Mouse (Mus musculus) stomach, embryonic 15.5 days (tissue): ENCODE data around the gene Synm. TPM values are rescaled to one million over a fixed set of nuclear protein-coding genes. Genes with fewer than 3 reads are reported as not detected.

ENCODE experiments used
- ATAC-seq: fragments of 200-750 bp; cut with Nextera tagmentation; 2 replicates; pipeline ENCODE4 v1.8.0; 2017; ENCODE audit warnings: low read depth, moderate number of reproducible peaks, moderate TSS enrichment; ENCODE audit not compliant: insufficient read depth, low FRiP score
- H3K27ac ChIP-seq: fragments of 300-500 bp; sonication (generic); 2 replicates; pipeline ENCODE4 v1.5.1; 2015; ENCODE audit warnings: mild to moderate bottlenecking, inconsistent platforms
- H3K27me3 ChIP-seq: fragments of 300-500 bp; sonication (generic); replicated peaks from 2 replicates; pipeline ENCODE4 v1.6.1; 2015; ENCODE audit warnings: inconsistent platforms
- H3K36me3 ChIP-seq: fragments of 300-500 bp; sonication (generic); 2 replicates; pipeline ENCODE4 v1.6.1; 2015; ENCODE audit warnings: inconsistent platforms
- H3K4me1 ChIP-seq: fragments of 300-500 bp; sonication (generic); 2 replicates; pipeline ENCODE4 v1.6.1; 2015; ENCODE audit warnings: inconsistent platforms
- H3K4me2 ChIP-seq: fragments of 300-500 bp; sonication (generic); 2 replicates; pipeline ENCODE4 v1.6.1; 2015; ENCODE audit warnings: mild to moderate bottlenecking, inconsistent platforms
- H3K4me3 ChIP-seq: fragments of 300-500 bp; sonication (generic); replicated peaks from 2 replicates; pipeline ENCODE4 v1.5.1; 2015; ENCODE audit warnings: inconsistent platforms
- H3K9ac ChIP-seq: fragments of 300-500 bp; sonication (generic); 2 replicates; pipeline ENCODE4 v1.6.1; 2015; ENCODE audit warnings: inconsistent platforms
- H3K9me3 ChIP-seq: fragments of 300-500 bp; sonication (generic); 2 replicates; pipeline ENCODE4 v1.6.1; 2016; ENCODE audit warnings: inconsistent platforms
- WGBS: fragments of 180-500 bp; shearing (Covaris S2); methylation state at CpG from one replicate; pipeline ENCODE4 v1.1.7; 2015; 5-methylcytosine and 5-hydroxymethylcytosine counted together
- polyA plus RNA-seq: library from polyadenylated mRNA; unstranded; fragments of >200 nt; fragmentation: Nextera tagmentation; extraction: Ambion mirVana; gene quantifications from 2 replicates; pipeline ENCODE4 v1.2.1, GENCODE M21; 2015

Synm gene
- polyA plus RNA-seq, 1 experiment from 2014 or later: 7.8 TPM

- Histone ChIP-seq H3K9me3 (no peaks in the 10 kb centered on the region), H3K4me3 (no peak overlapping the region), H3K27me3 (no peaks in the 10 kb centered on the region), H3K4me2 (no peak overlapping the region), H3K4me1 (0 out of 2 replicates have a peak, but pooled peaks cover 3% of the 10 kb centered on the region), H3K27ac (no peak overlapping the region), H3K9ac (no peak overlapping the region), H3K36me3 (no peaks in the 10 kb centered on the region)
- no peak for ATAC-seq
- 42% methylated on average over 3 of the region's 3 CpGs for WGBS
Measured at GRCm38 (mm10) chr7:67775623-67776022, 16.1 kb upstream of the Synm start.

GRCm38 (mm10) chr7:67772231-67772630 lies 12.7 kb upstream of the Synm start:
- Histone ChIP-seq H3K27ac (no peak overlapping the region), H3K4me1 (0 out of 2 replicates have a peak, but pooled peaks cover 3% of the 10 kb centered on the region), H3K27me3 (no peaks in the 10 kb centered on the region), H3K9me3 (no peaks in the 10 kb centered on the region), H3K36me3 (no peaks in the 10 kb centered on the region), H3K4me3 (no peak overlapping the region), H3K9ac (no peak overlapping the region), H3K4me2 (no peak overlapping the region)
- no peak for ATAC-seq
- 83% methylated on average over 9 of the region's 9 CpGs for WGBS

GRCm38 (mm10) chr7:67769487-67769886 lies 9.9 kb upstream of the Synm start:
- 90% methylated on average over 5 of the region's 5 CpGs for WGBS
- Histone ChIP-seq H3K9me3 (no peaks in the 10 kb centered on the region), H3K36me3 (no peaks in the 10 kb centered on the region), H3K4me2 (no peak overlapping the region), H3K27ac (no peak overlapping the region), H3K4me3 (no peak overlapping the region), H3K9ac (no peak overlapping the region), H3K27me3 (no peaks in the 10 kb centered on the region), H3K4me1 (no peaks in the 10 kb centered on the region)
- no peak for ATAC-seq

GRCm38 (mm10) chr7:67768125-67768524 lies 8.6 kb upstream of the Synm start:
- no peak for ATAC-seq
- no peaks in the 10 kb centered on the region for H3K36me3 ChIP-seq
- WGBS: 66% methylated on average over 3 of the region's 3 CpGs
- H3K4me1 ChIP-seq: no peaks in the 10 kb centered on the region
- H3K27ac ChIP-seq: no peak overlapping the region
- H3K4me3 ChIP-seq: no peak overlapping the region
- no peaks in the 10 kb centered on the region for H3K27me3 ChIP-seq
- no peak overlapping the region for H3K4me2 ChIP-seq
- H3K9me3 ChIP-seq: no peaks in the 10 kb centered on the region
- H3K9ac ChIP-seq: no peak overlapping the region

GRCm38 (mm10) chr7:67763625-67764024 lies 4.1 kb upstream of the Synm start:
- Histone ChIP-seq H3K27ac (no peak overlapping the region), H3K4me1 (peaks cover 11% of the 10 kb centered on the region), H3K9me3 (no peaks in the 10 kb centered on the region), H3K9ac (no peak overlapping the region), H3K27me3 (peaks cover 8% of the 10 kb centered on the region; the same call in 1 of the 2 replicates), H3K4me3 (no peak overlapping the region), H3K36me3 (no peaks in the 10 kb centered on the region), H3K4me2 (no peak overlapping the region)
- ATAC-seq: no peak
- WGBS: 43% methylated on average over 3 of the region's 3 CpGs

- Histone ChIP-seq H3K4me3 (peak overlapping the region; percentile 62), H3K9me3 (no peaks in the 10 kb centered on the region), H3K4me1 (peaks cover 13% of the 10 kb centered on the region), H3K27me3 (peaks cover 10% of the 10 kb centered on the region; the same call in 1 of the 2 replicates), H3K4me2 (peak overlapping the region; percentile 100), H3K27ac (peak overlapping the region; percentile 71; the same call in 1 of the 2 replicates), H3K9ac (peak overlapping the region; percentile 33), H3K36me3 (no peaks in the 10 kb centered on the region)
- peak; percentile 72 for ATAC-seq
- WGBS: under 1% methylated on average over 91 of the region's 92 CpGs
Measured at GRCm38 (mm10) chr7:67758858-67759628, 499 bp downstream of the Synm start.

- Histone ChIP-seq H3K4me1 (peaks cover 13% of the 10 kb centered on the region), H3K36me3 (no peaks in the 10 kb centered on the region), H3K4me3 (peak overlapping the region; percentile 62), H3K9me3 (no peaks in the 10 kb centered on the region), H3K4me2 (peak overlapping the region; percentile 100), H3K9ac (peak overlapping the region; percentile 33), H3K27ac (0 out of 2 replicates have a peak overlapping the region, but pooled peaks have one; percentile 71), H3K27me3 (peaks cover 10% of the 10 kb centered on the region; the same call in 1 of the 2 replicates)
- ATAC-seq: no peak
- WGBS: under 1% methylated on average over 19 of the region's 19 CpGs
Measured at GRCm38 (mm10) chr7:67758506-67758857, 1.1 kb downstream of the Synm start.

GRCm38 (mm10) chr7:67756636-67757035 lies 2.9 kb downstream of the Synm start:
- H3K4me1 ChIP-seq: peaks cover 13% of the 10 kb centered on the region
- H3K9ac ChIP-seq: no peak overlapping the region
- peaks cover 10% of the 10 kb centered on the region; the same call in 1 of the 2 replicates for H3K27me3 ChIP-seq
- ATAC-seq: no peak
- H3K27ac ChIP-seq: no peak overlapping the region
- no peak overlapping the region for H3K4me3 ChIP-seq
- 82% methylated on average over 5 of the region's 5 CpGs for WGBS
- no peaks in the 10 kb centered on the region for H3K9me3 ChIP-seq
- no peaks in the 10 kb centered on the region for H3K36me3 ChIP-seq
- H3K4me2 ChIP-seq: no peak overlapping the region

- Histone ChIP-seq H3K4me3 (no peak overlapping the region), H3K9ac (no peak overlapping the region), H3K4me2 (no peak overlapping the region), H3K36me3 (no peaks in the 10 kb centered on the region), H3K9me3 (no peaks in the 10 kb centered on the region), H3K4me1 (peaks cover 13% of the 10 kb centered on the region), H3K27me3 (peaks cover 5% of the 10 kb centered on the region; the same call in 1 of the 2 replicates), H3K27ac (no peak overlapping the region)
- 80% methylated on average over 7 of the region's 7 CpGs for WGBS
- ATAC-seq: no peak
Measured at GRCm38 (mm10) chr7:67755366-67755765, 4.2 kb downstream of the Synm start.

- no peak overlapping the region for H3K4me2 ChIP-seq
- H3K27me3 ChIP-seq: peaks cover 5% of the 10 kb centered on the region; the same call in 1 of the 2 replicates
- H3K27ac ChIP-seq: no peak overlapping the region
- H3K4me3 ChIP-seq: no peak overlapping the region
- no peak for ATAC-seq
- no peak overlapping the region for H3K9ac ChIP-seq
- H3K9me3 ChIP-seq: no peaks in the 10 kb centered on the region
- no peaks in the 10 kb centered on the region for H3K36me3 ChIP-seq
- WGBS: 73% methylated on average over 11 of the region's 11 CpGs
- H3K4me1 ChIP-seq: peaks cover 11% of the 10 kb centered on the region
Measured at GRCm38 (mm10) chr7:67754606-67755005, 4.9 kb downstream of the Synm start.

GRCm38 (mm10) chr7:67749441-67750239 lies 9.9 kb downstream of the Synm start:
- H3K4me3 ChIP-seq: no peak overlapping the region
- no peak overlapping the region for H3K27ac ChIP-seq
- no peak overlapping the region for H3K4me2 ChIP-seq
- ATAC-seq: no peak
- no peaks in the 10 kb centered on the region for H3K9me3 ChIP-seq
- H3K27me3 ChIP-seq: no peaks in the 10 kb centered on the region
- H3K9ac ChIP-seq: no peak overlapping the region
- no peaks in the 10 kb centered on the region for H3K36me3 ChIP-seq
- 0 out of 2 replicates have a peak, but pooled peaks cover 8% of the 10 kb centered on the region for H3K4me1 ChIP-seq
- WGBS: 48% methylated on average over 4 of the region's 4 CpGs
